Mouse (Mus musculus) liver, embryonic 14.5 days (tissue): ENCODE results near the gene Rpl3l.

Experiments used
- CTCF ChIP-seq: IDR thresholded peaks from 2 replicates; pipeline ENCODE4 v1.5.1; 2016; ENCODE audit warnings: antibody characterized with exemption, low read depth, control low read depth
- EP300 ChIP-seq: IDR thresholded peaks from 2 replicates; pipeline ENCODE4 v1.6.1; 2016; ENCODE audit warnings: antibody characterized with exemption, low read depth

- no peak for TF ChIP-seq CTCF
- no peak for TF ChIP-seq EP300
Measured at GRCm38 (mm10) chr17:24717943-24718342, 9.7 kb upstream of the Rpl3l start, which contains the start of the genes Rnf151 and Rps2.
